Mouse (Mus musculus): ENCODE results near the gene Wdr78.

DNA sequence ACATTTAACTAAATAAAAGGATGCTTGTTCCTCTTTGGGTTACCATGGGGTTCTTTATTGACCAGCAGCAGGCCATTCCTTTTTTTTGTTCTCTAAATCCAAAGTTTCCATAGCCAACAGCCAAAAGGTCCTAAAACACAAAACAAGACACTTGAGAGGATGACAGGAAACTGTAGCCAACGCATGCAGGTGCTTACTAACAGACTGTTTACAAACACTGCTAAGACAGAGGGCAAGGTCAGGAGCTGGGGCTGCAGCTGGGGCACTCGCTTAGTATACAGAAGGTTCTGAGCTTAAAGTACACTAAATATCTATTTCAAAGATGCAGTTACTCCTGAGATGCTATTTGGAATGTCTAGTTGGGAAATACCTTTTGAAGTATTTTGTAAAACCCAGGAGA is 49.9 kb downstream of the Wdr78 start:
- TF ChIP-seq POLR2A (IDR thresholded peaks at IDR 0.05; ENCODE audit: low read depth, low read length) (no peak), CTCF (conservative IDR thresholded peaks at IDR 0.05; ENCODE audit: insufficient read depth, insufficient read length, low read depth, low read length) (no peak)

All from kidney, adult 2 months (tissue).